Mouse (Mus musculus): ENCODE data around the gene Usp17lc. TPM values are rescaled to one million over a fixed set of nuclear protein-coding genes. Genes with fewer than 3 reads are reported as not detected.

Usp17lc gene
- polyA plus RNA-seq (2021; fragmentation: Nextera tagmentation) = not detected in 2 replicates
- long read RNA-seq, experiment 1 = 0 reads
- long read RNA-seq, experiment 2 = 0 reads

DNA sequence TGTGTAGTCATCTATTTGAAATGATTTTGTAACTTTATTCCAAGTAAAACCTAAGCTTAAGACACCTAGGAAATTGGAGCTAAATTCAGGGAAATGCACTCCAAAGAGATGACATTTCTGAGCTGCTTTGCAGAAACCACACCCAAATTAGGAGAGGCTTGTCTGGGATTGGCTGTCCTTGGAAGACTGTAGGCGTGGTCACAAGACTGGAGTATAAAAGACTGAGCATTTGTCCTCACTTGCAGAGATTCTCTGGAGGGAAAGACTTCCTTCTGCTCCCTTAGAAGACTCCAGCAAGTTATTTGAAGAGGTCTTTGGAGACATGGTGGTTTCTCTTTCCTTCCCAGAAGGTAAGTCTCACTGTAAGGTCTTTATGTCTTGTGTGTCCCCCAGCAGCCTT, at the start of gene Usp17lc:
TSS of gene Usp17lc (plus strand) at position 301 of the 400 bp plus-strand sequence.

DNA sequence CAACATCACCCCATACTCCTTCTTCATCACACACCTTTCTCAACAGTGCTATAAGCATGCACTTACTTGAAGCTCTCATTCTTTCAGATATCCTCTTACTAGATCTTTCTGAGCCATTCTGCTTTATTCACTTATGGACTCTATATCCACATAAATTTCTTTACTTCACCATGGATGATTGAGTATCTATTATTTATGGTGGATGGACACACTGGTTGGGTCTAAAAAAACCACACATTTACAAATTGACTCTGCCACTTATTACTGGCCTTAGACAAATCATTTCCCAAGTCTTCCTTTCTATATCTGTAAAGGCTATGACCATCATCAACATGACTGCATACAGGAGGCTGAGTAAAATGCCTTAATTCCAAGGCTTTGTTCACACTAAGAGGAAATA, 28.8 kb upstream of the Usp17lc start, which contains the start of gene Olfr603:
TSS of gene Olfr603 (minus strand) at position 101 of the 400 bp plus-strand sequence.

DNA sequence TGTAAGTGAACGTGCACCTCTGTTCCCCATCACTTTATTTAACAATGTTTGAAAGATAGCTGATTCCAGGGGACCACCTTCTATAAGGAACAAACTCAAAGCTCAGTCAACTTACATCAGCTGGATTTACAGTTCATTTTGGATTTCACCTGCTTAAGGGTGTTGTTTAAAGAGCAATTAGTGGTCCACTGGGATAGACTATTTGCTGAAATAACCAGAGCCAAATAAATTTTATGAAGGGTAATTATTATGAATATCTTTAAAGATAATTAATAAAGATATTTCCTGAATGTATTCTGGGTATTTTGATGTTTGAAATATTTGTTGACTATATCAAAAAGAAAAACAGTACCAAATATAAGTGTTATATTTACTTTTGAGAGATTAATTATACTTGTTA, 30.5 kb downstream of the Usp17lc start, which contains the start of gene Olfr605:
TSS of gene Olfr605 (minus strand) at position 101 of the 400 bp plus-strand sequence.

DNA sequence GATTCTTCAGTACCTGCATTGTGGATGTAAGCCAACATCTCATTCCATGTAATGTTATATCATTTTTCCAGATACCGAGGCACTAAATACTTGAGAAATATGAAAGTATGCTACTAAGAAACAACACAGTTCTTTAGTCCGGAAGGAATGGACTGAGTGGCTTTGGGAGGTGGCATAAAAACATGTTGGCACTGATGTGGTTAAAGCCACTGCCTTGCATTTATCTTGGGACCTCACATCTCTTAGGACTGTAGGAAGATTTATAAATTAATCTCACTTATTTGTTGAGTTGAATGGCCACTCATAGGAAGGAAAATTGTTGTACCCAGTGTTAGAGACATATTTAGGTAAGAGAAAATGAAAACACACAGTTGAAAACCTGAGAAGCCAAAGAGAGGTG, 33.9 kb downstream of the Usp17lc start, which contains the start of gene Olfr606:
TSS of gene Olfr606 (plus strand) at position 301 of the 400 bp plus-strand sequence.

Other genes with a start within 250 kb of the Usp17lc start
- not detected in 2 replicates for gene Olfr591, start 236.7 kb upstream of the Usp17lc start, polyA plus RNA-seq (2021; fragmentation: Nextera tagmentation)
- not detected in 2 replicates for gene Olfr592, start 230.3 kb upstream of the Usp17lc start, polyA plus RNA-seq (2021; fragmentation: Nextera tagmentation)
- not detected in 2 replicates for gene Olfr593, start 203.2 kb upstream of the Usp17lc start, polyA plus RNA-seq (2021; fragmentation: Nextera tagmentation)
- not detected in 2 replicates for gene Olfr594, start 198.1 kb upstream of the Usp17lc start, polyA plus RNA-seq (2021; fragmentation: Nextera tagmentation)
- gene Usp17ld, start 162.6 kb upstream of the Usp17lc start, polyA plus RNA-seq (2021; fragmentation: Nextera tagmentation) = not detected in 2 replicates
- not detected in 2 replicates for gene Olfr596, start 109.4 kb upstream of the Usp17lc start, polyA plus RNA-seq (2021; fragmentation: Nextera tagmentation)
- gene Olfr597, start 98.8 kb upstream of the Usp17lc start, polyA plus RNA-seq (2021; fragmentation: Nextera tagmentation) = not detected in 2 replicates
- gene Olfr598, start 91.5 kb upstream of the Usp17lc start, polyA plus RNA-seq (2021; fragmentation: Nextera tagmentation) = not detected in 2 replicates
- gene Olfr599, start 79.2 kb upstream of the Usp17lc start, polyA plus RNA-seq (2021; fragmentation: Nextera tagmentation) = not detected in 2 replicates
- not detected in 2 replicates for gene Olfr600, start 65.4 kb upstream of the Usp17lc start, polyA plus RNA-seq (2021; fragmentation: Nextera tagmentation)
- gene Olfr601, start 52.4 kb upstream of the Usp17lc start, polyA plus RNA-seq (2021; fragmentation: Nextera tagmentation) = not detected in 2 replicates
- gene Olfr603, start 28.9 kb upstream of the Usp17lc start, polyA plus RNA-seq (2021; fragmentation: Nextera tagmentation) = not detected in 2 replicates
- gene Olfr605, start 30.4 kb downstream of the Usp17lc start, polyA plus RNA-seq (2021; fragmentation: Nextera tagmentation) = not detected in 2 replicates
- gene Olfr606, start 34.0 kb downstream of the Usp17lc start, polyA plus RNA-seq (2021; fragmentation: Nextera tagmentation) = not detected in 2 replicates
- gene Olfr607, start 49.1 kb downstream of the Usp17lc start, polyA plus RNA-seq (2021; fragmentation: Nextera tagmentation) = not detected in 2 replicates
- not detected in 2 replicates for gene Olfr608, start 54.8 kb downstream of the Usp17lc start, polyA plus RNA-seq (2021; fragmentation: Nextera tagmentation)
- gene Olfr609, start 83.0 kb downstream of the Usp17lc start, polyA plus RNA-seq (2021; fragmentation: Nextera tagmentation) = not detected in 2 replicates
- gene Olfr610, start 97.0 kb downstream of the Usp17lc start, polyA plus RNA-seq (2021; fragmentation: Nextera tagmentation) = not detected in 2 replicates
- gene Olfr611, start 105.8 kb downstream of the Usp17lc start, polyA plus RNA-seq (2021; fragmentation: Nextera tagmentation) = not detected in 2 replicates
- gene Olfr612, start 127.6 kb downstream of the Usp17lc start, polyA plus RNA-seq (2021; fragmentation: Nextera tagmentation) = not detected in 2 replicates
- gene Olfr613, start 133.0 kb downstream of the Usp17lc start, polyA plus RNA-seq (2021; fragmentation: Nextera tagmentation) = not detected in 2 replicates
- not detected in 2 replicates for gene Olfr615, start 141.0 kb downstream of the Usp17lc start, polyA plus RNA-seq (2021; fragmentation: Nextera tagmentation)
- not detected in 2 replicates for gene Olfr616, start 154.1 kb downstream of the Usp17lc start, polyA plus RNA-seq (2021; fragmentation: Nextera tagmentation)
- gene Olfr617, start 158.0 kb downstream of the Usp17lc start, polyA plus RNA-seq (2021; fragmentation: Nextera tagmentation) = not detected in 2 replicates
- not detected in 2 replicates for gene Olfr618, start 175.0 kb downstream of the Usp17lc start, polyA plus RNA-seq (2021; fragmentation: Nextera tagmentation)
- not detected in 2 replicates for gene Olfr619, start 185.5 kb downstream of the Usp17lc start, polyA plus RNA-seq (2021; fragmentation: Nextera tagmentation)
- not detected in 2 replicates for gene Olfr620, start 197.5 kb downstream of the Usp17lc start, polyA plus RNA-seq (2021; fragmentation: Nextera tagmentation)
- gene Olfr622, start 227.6 kb downstream of the Usp17lc start, polyA plus RNA-seq (2021; fragmentation: Nextera tagmentation) = not detected in 2 replicates
- not detected in 2 replicates for gene Olfr623, start 248.6 kb downstream of the Usp17lc start, polyA plus RNA-seq (2021; fragmentation: Nextera tagmentation)